Mouse (Mus musculus) E14TG2a.4 (cell line): ENCODE results near the gene Dab2ip.

Source experiments
- H3K27me3 ChIP-seq: 2 replicates; pipeline ENCODE4 v1.6.1; 2014; ENCODE audit warnings: low read length, control low read depth; ENCODE audit not compliant: insufficient read depth
- H3K36me3 ChIP-seq: 2 replicates; pipeline ENCODE4 v1.6.1; 2014; ENCODE audit warnings: low read length, control low read depth; ENCODE audit not compliant: insufficient read depth
- H3K4me1 ChIP-seq: replicated peaks from 2 replicates; pipeline ENCODE4 v1.6.1; 2014; ENCODE audit warnings: low read depth, low read length, control low read depth
- H3K4me3 ChIP-seq: replicated peaks from 2 replicates; pipeline ENCODE4 v1.5.1; 2014; ENCODE audit warnings: mild to moderate bottlenecking, low read length
- H3K9me3 ChIP-seq: 2 replicates; pipeline ENCODE4 v1.6.1; 2014; ENCODE audit warnings: low read length, control low read depth
- CTCF ChIP-seq: conservative IDR thresholded peaks from 2 replicates; pipeline ENCODE4 v1.5.1; 2014; ENCODE audit warnings: low read length
- NANOG ChIP-seq: IDR thresholded peaks from 2 replicates; pipeline ENCODE4 v1.6.1; 2014; ENCODE audit warnings: borderline replicate concordance, low read length, mixed read lengths
- POU5F1 ChIP-seq: IDR thresholded peaks from 2 replicates; pipeline ENCODE4 v1.6.1; 2014; ENCODE audit warnings: low read length, borderline replicate concordance

The Dab2ip gene

GRCm38 (mm10) chr2:35700966-35701365 lies 142.9 kb downstream of the Dab2ip start:
- Histone ChIP-seq H3K4me3 (no peak overlapping the region), H3K4me1 (peaks cover 79% of the 10 kb centered on the region), H3K36me3 (peaks cover 35% of the 10 kb centered on the region), H3K27me3 (no peaks in the 10 kb centered on the region), H3K9me3 (0 out of 2 replicates have a peak, but pooled peaks cover 4% of the 10 kb centered on the region)
- TF ChIP-seq POU5F1 (no peak), CTCF (no peak), NANOG (no peak)

DNA sequence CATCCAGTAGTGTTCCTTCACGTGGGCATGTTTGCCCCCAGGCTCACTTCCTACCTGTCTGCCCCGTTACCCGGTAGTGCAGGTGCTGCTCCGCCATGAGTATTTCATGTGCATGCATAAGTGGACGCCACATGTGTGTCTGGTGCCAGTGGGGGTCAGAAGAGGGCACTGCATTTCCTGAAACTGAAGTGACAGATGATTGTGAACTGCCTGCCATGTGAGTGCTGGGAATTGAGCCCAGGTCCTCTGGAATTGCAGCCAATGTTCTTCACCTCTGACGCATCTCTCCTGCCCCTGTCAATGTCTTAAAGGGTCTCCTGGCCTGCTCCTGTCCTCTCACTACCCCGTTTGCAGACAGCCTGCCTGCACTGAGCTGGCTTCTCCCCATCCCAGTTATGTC lies 143.9 kb downstream of the Dab2ip start:
- no peaks in the 10 kb centered on the region for H3K27me3 ChIP-seq
- no peak for TF ChIP-seq POU5F1
- no peak for TF ChIP-seq CTCF
- TF ChIP-seq NANOG, result no peak
- H3K4me3 ChIP-seq, result peak overlapping the region; percentile 26
- H3K4me1 ChIP-seq, result peaks cover 79% of the 10 kb centered on the region
- 0 out of 2 replicates have a peak, but pooled peaks cover 4% of the 10 kb centered on the region for H3K9me3 ChIP-seq
- peaks cover 44% of the 10 kb centered on the region for H3K36me3 ChIP-seq

DNA sequence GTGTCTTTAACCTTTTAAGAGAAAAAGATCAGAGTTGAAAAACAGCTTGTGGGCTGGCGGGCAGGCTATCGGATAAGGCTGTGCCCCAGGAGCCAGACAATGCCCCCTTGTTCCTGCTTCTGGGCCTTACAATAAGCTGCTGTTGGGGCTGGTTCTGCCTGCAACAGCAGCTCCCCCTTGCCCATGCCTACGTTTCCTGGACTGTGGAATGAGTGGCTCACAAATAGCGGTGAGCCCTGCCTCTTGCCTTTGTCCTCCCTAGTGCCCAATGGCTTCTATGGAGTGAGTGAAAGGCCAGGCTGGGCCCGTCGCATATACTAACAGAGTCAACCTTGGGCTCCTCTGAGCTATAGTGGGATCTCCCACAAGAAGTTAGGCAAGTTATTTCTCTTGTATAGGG lies 144.5 kb downstream of the Dab2ip start:
- Histone ChIP-seq H3K9me3 (0 out of 2 replicates have a peak, but pooled peaks cover 4% of the 10 kb centered on the region), H3K36me3 (peaks cover 50% of the 10 kb centered on the region), H3K4me1 (peaks cover 80% of the 10 kb centered on the region), H3K4me3 (no peak overlapping the region), H3K27me3 (no peaks in the 10 kb centered on the region)
- TF ChIP-seq POU5F1 (no peak), NANOG (no peak), CTCF (no peak)

DNA sequence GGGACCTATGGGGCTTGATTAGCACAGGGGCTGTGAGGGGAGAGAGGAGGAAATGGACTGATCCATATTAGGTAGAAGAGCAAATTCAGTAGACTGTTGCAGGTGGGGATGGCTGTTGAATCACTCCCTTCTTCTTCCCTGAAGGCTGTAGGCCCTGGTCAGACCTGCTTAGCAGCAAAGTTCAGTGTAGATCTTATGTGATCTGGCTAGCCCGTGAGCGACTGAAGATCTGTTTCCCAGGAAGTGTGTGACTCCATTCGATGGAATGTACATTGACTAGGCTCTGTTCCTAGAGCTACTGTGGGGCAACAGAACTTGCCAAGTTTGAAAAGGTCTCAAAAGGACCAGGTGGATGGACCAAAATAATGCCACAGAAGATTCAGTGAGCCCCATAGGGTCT lies 145.2 kb downstream of the Dab2ip start:
- no peak for TF ChIP-seq NANOG
- TF ChIP-seq CTCF, result no peak
- no peak for TF ChIP-seq POU5F1
- Histone ChIP-seq H3K4me3 (no peak overlapping the region), H3K36me3 (peaks cover 57% of the 10 kb centered on the region), H3K4me1 (peaks cover 74% of the 10 kb centered on the region), H3K9me3 (0 out of 2 replicates have a peak, but pooled peaks cover 4% of the 10 kb centered on the region), H3K27me3 (no peaks in the 10 kb centered on the region)

- no peak for TF ChIP-seq NANOG
- no peak for TF ChIP-seq POU5F1
- TF ChIP-seq CTCF, result no peak
- Histone ChIP-seq H3K27me3 (no peaks in the 10 kb centered on the region), H3K4me1 (peaks cover 31% of the 10 kb centered on the region), H3K4me3 (no peak overlapping the region), H3K36me3 (peaks cover 99% of the 10 kb centered on the region), H3K9me3 (no peaks in the 10 kb centered on the region)
These were observed 154.5 kb downstream of the Dab2ip start for GRCm38 (mm10) chr2:35712611-35713010.

- Histone ChIP-seq H3K36me3 (peaks cover 99% of the 10 kb centered on the region), H3K9me3 (no peaks in the 10 kb centered on the region), H3K4me1 (peaks cover 30% of the 10 kb centered on the region), H3K4me3 (no peak overlapping the region), H3K27me3 (no peaks in the 10 kb centered on the region)
- TF ChIP-seq POU5F1 (no peak), CTCF (no peak), NANOG (no peak)
These were observed 155.4 kb downstream of the Dab2ip start for GRCm38 (mm10) chr2:35713460-35713859.

- Histone ChIP-seq H3K4me1 (peaks cover 32% of the 10 kb centered on the region), H3K4me3 (no peak overlapping the region; the same call in 1 of the 2 replicates), H3K9me3 (no peaks in the 10 kb centered on the region), H3K36me3 (peaks cover 99% of the 10 kb centered on the region), H3K27me3 (no peaks in the 10 kb centered on the region)
- TF ChIP-seq POU5F1 (no peak), NANOG (no peak), CTCF (no peak)
These were observed 156.7 kb downstream of the Dab2ip start for GRCm38 (mm10) chr2:35714742-35715167.

DNA sequence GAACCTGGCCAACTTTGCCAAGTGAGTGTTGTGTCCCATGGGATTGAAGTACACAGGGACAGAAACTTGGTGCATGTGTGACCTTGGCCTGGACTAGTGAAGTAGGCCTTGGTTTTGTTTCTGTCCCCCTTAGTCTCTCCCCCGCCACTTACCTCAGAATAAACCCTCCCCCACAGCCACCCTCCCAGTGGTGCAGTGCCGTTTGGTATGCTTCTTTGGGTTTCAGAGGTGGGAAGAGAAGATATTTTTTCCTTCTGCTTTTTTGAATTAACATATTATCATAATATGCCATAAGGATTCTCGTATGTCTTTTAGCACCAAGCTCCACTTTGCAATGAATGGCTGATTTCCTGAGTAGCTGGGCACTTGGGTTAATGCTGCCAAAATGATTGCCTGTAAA lies 157.4 kb downstream of the Dab2ip start:
- H3K4me3 ChIP-seq, result no peak overlapping the region
- peaks cover 99% of the 10 kb centered on the region for H3K36me3 ChIP-seq
- peaks cover 33% of the 10 kb centered on the region for H3K4me1 ChIP-seq
- TF ChIP-seq POU5F1, result no peak
- no peak for TF ChIP-seq CTCF
- TF ChIP-seq NANOG, result no peak
- no peaks in the 10 kb centered on the region for H3K9me3 ChIP-seq
- no peaks in the 10 kb centered on the region for H3K27me3 ChIP-seq

DNA sequence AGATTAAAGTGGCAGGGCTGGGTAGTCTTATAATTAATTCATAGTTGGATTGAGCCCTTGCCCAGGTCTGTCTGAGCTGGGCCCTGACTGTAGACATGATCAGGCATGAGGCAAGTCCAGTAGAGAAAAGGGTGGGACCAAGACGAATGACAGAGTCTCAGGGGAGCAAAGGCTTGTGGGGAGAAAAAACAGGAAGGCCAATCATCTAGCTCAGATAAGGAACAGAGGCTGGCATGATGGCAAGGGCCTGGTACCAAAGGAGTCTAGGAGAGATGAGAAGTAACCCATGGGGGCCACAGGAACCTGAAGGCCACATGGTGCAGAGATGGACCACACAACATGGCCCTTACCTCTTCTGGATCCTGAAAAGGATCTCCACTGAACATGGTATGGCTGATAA lies 158.1 kb downstream of the Dab2ip start:
- TF ChIP-seq CTCF (no peak), POU5F1 (no peak), NANOG (no peak)

More for the DNA sequence above, 158.1 kb downstream of the Dab2ip start:
- H3K27me3 ChIP-seq, result no peaks in the 10 kb centered on the region
- H3K9me3 ChIP-seq, result no peaks in the 10 kb centered on the region
- peaks cover 99% of the 10 kb centered on the region for H3K36me3 ChIP-seq
- H3K4me1 ChIP-seq, result peaks cover 40% of the 10 kb centered on the region
- H3K4me3 ChIP-seq, result no peak overlapping the region
